Mouse (Mus musculus) NIH3T3 (cell line): ENCODE results near the gene Tnip1.

Experiments used
- DNase-seq: peaks from one replicate; pipeline ENCODE4 v3.0.0-alpha.2; 2012; ENCODE audit warnings: low read depth

Tnip1 gene

GRCm38 (mm10) chr11:54962810-54963209 lies at the start of gene Tnip1:
Gene Tnip1 (minus strand): TSS chr11:54962917.
- DNase-seq, result no peak

- no peak for DNase-seq
Observed at GRCm38 (mm10) chr11:55011440-55011839, 48.7 kb upstream of the Tnip1 start.

- DNase-seq, result no peak
Observed at GRCm38 (mm10) chr11:55008230-55008629, 45.5 kb upstream of the Tnip1 start.

GRCm38 (mm10) chr11:55005684-55006083 lies 43.0 kb upstream of the Tnip1 start:
- no peak for DNase-seq

GRCm38 (mm10) chr11:55004970-55005502 lies 42.3 kb upstream of the Tnip1 start:
- DNase-seq, result no peak

- no peak for DNase-seq
Observed at GRCm38 (mm10) chr11:54998708-54999107, 36.0 kb upstream of the Tnip1 start.

- DNase-seq, result peak; percentile 74
Observed at GRCm38 (mm10) chr11:54998284-54998683, 35.6 kb upstream of the Tnip1 start.

GRCm38 (mm10) chr11:54996176-54996575 lies 33.5 kb upstream of the Tnip1 start:
- no peak for DNase-seq

- DNase-seq, result no peak
Observed at GRCm38 (mm10) chr11:54989920-54990319, 27.2 kb upstream of the Tnip1 start.

- no peak for DNase-seq
Observed at GRCm38 (mm10) chr11:54988754-54989349, 26.1 kb upstream of the Tnip1 start.

- peak; percentile 66 for DNase-seq
Observed at GRCm38 (mm10) chr11:54987974-54988373, 25.3 kb upstream of the Tnip1 start.

GRCm38 (mm10) chr11:54985086-54985485 lies 22.4 kb upstream of the Tnip1 start:
- DNase-seq, result no peak

- DNase-seq, result no peak
Observed at GRCm38 (mm10) chr11:54984581-54984980, 21.9 kb upstream of the Tnip1 start.

GRCm38 (mm10) chr11:54984085-54984484 lies 21.4 kb upstream of the Tnip1 start:
- DNase-seq, result peak; percentile 92

- DNase-seq, result no peak
Observed at GRCm38 (mm10) chr11:54982520-54982919, 19.8 kb upstream of the Tnip1 start.

GRCm38 (mm10) chr11:54981630-54982029 lies 18.9 kb upstream of the Tnip1 start:
- no peak for DNase-seq

- no peak for DNase-seq
Observed at GRCm38 (mm10) chr11:54977385-54977937, 14.7 kb upstream of the Tnip1 start.

- no peak for DNase-seq
Observed at GRCm38 (mm10) chr11:54976351-54976750, 13.6 kb upstream of the Tnip1 start.

- no peak for DNase-seq
Observed at GRCm38 (mm10) chr11:54975756-54976155, 13.0 kb upstream of the Tnip1 start.

- no peak for DNase-seq
Observed at GRCm38 (mm10) chr11:54975340-54975739, 12.6 kb upstream of the Tnip1 start.

GRCm38 (mm10) chr11:54974639-54975038 lies 11.9 kb upstream of the Tnip1 start:
- no peak for DNase-seq

- DNase-seq, result no peak
Observed at GRCm38 (mm10) chr11:54973481-54974212, 10.9 kb upstream of the Tnip1 start.

- no peak for DNase-seq
Observed at GRCm38 (mm10) chr11:54972789-54973188, 10.1 kb upstream of the Tnip1 start.
